Mouse (Mus musculus): ENCODE measurements around the gene Patl2. TPM values are rescaled to one million over a fixed set of nuclear protein-coding genes. Genes with fewer than 3 reads are reported as not detected.

The Patl2 gene
- polyA plus RNA-seq, 1 experiment = not detected

GRCm38 (mm10) chr2:122180051-122180822 lies 5.8 kb downstream of the Patl2 start:
- no peak overlapping the region for H3K27ac ChIP-seq (ENCODE audit: insufficient read depth, low read depth, low read length)
- H3K4me1 ChIP-seq (ENCODE audit: control insufficient read depth, insufficient read depth, insufficient read length, low read length) = no peaks in the 10 kb centered on the region
- TF ChIP-seq POLR2A (IDR thresholded peaks at IDR 0.05; ENCODE audit: low read depth, low read length) (no peak), CTCF (IDR thresholded peaks at IDR 0.05; ENCODE audit: extremely low read depth, insufficient read length, insufficient replicate concordance, low read depth, low read length) (no peak)
- H3K27me3 ChIP-seq (ENCODE audit: control insufficient read depth, insufficient read depth, low read length) = no peaks in the 10 kb centered on the region
- no peak overlapping the region for H3K4me3 ChIP-seq (ENCODE audit: low read depth, low read length)
- WGBS = 77% methylated on average over 8 of the region's 8 CpGs
- no peaks in the 10 kb centered on the region for H3K36me3 ChIP-seq (ENCODE audit: control insufficient read depth, insufficient read depth, low read length)

- WGBS = 92% methylated on average over 2 of the region's 2 CpGs
- H3K27ac ChIP-seq (ENCODE audit: insufficient read depth, low read depth, low read length) = no peak overlapping the region
- H3K4me3 ChIP-seq (ENCODE audit: low read depth, low read length) = no peak overlapping the region
- no peak for TF ChIP-seq CTCF (IDR thresholded peaks at IDR 0.05; ENCODE audit: extremely low read depth, insufficient read length, insufficient replicate concordance, low read depth, low read length)
- no peak for TF ChIP-seq POLR2A (IDR thresholded peaks at IDR 0.05; ENCODE audit: low read depth, low read length)
- no peaks in the 10 kb centered on the region for H3K27me3 ChIP-seq (ENCODE audit: control insufficient read depth, insufficient read depth, low read length)
- H3K4me1 ChIP-seq (ENCODE audit: control insufficient read depth, insufficient read depth, insufficient read length, low read length) = no peaks in the 10 kb centered on the region
- H3K36me3 ChIP-seq (ENCODE audit: control insufficient read depth, insufficient read depth, low read length) = no peaks in the 10 kb centered on the region
Observed at GRCm38 (mm10) chr2:122172188-122172587, 13.8 kb downstream of the Patl2 start.

- no peak for TF ChIP-seq POLR2A (IDR thresholded peaks at IDR 0.05; ENCODE audit: low read depth, low read length)
- no peak for TF ChIP-seq CTCF (IDR thresholded peaks at IDR 0.05; ENCODE audit: extremely low read depth, insufficient read length, insufficient replicate concordance, low read depth, low read length)
- Histone ChIP-seq H3K4me1 (ENCODE audit: control insufficient read depth, insufficient read depth, insufficient read length, low read length) (0 out of 2 replicates have a peak, but pooled peaks cover under 1% of the 10 kb centered on the region), H3K4me3 (ENCODE audit: low read depth, low read length) (no peak overlapping the region), H3K27ac (ENCODE audit: insufficient read depth, low read depth, low read length) (no peak overlapping the region), H3K36me3 (ENCODE audit: control insufficient read depth, insufficient read depth, low read length) (no peaks in the 10 kb centered on the region), H3K27me3 (ENCODE audit: control insufficient read depth, insufficient read depth, low read length) (no peaks in the 10 kb centered on the region)
- 75% methylated on average over 6 of the region's 6 CpGs for WGBS
Observed at GRCm38 (mm10) chr2:122171292-122171691, 14.7 kb downstream of the Patl2 start.

GRCm38 (mm10) chr2:122164293-122164692 lies 21.7 kb downstream of the Patl2 start:
- 21% methylated on average over 11 of the region's 11 CpGs for WGBS
- Histone ChIP-seq H3K4me1 (ENCODE audit: control insufficient read depth, insufficient read depth, insufficient read length, low read length) (peaks cover 4% of the 10 kb centered on the region; the same call in 1 of the 2 replicates), H3K4me3 (ENCODE audit: low read depth, low read length) (peak overlapping the region; percentile 48), H3K27ac (ENCODE audit: insufficient read depth, low read depth, low read length) (peak overlapping the region; percentile 6; the same call in 1 of the 2 replicates), H3K36me3 (ENCODE audit: control insufficient read depth, insufficient read depth, low read length) (no peaks in the 10 kb centered on the region), H3K27me3 (ENCODE audit: control insufficient read depth, insufficient read depth, low read length) (no peaks in the 10 kb centered on the region)
- TF ChIP-seq POLR2A (IDR thresholded peaks at IDR 0.05; ENCODE audit: low read depth, low read length) = no peak
- no peak for TF ChIP-seq CTCF (IDR thresholded peaks at IDR 0.05; ENCODE audit: extremely low read depth, insufficient read length, insufficient replicate concordance, low read depth, low read length)

GRCm38 (mm10) chr2:122163430-122164195 lies 22.4 kb downstream of the Patl2 start:
- Histone ChIP-seq H3K4me1 (ENCODE audit: control insufficient read depth, insufficient read depth, insufficient read length, low read length) (peaks cover 4% of the 10 kb centered on the region; the same call in 1 of the 2 replicates), H3K27ac (ENCODE audit: insufficient read depth, low read depth, low read length) (peak overlapping the region; percentile 6; the same call in 1 of the 2 replicates), H3K4me3 (ENCODE audit: low read depth, low read length) (peak overlapping the region; percentile 48), H3K36me3 (ENCODE audit: control insufficient read depth, insufficient read depth, low read length) (no peaks in the 10 kb centered on the region), H3K27me3 (ENCODE audit: control insufficient read depth, insufficient read depth, low read length) (no peaks in the 10 kb centered on the region)
- 65% methylated on average over 13 of the region's 13 CpGs for WGBS
- no peak for TF ChIP-seq CTCF (IDR thresholded peaks at IDR 0.05; ENCODE audit: extremely low read depth, insufficient read length, insufficient replicate concordance, low read depth, low read length)
- no peak for TF ChIP-seq POLR2A (IDR thresholded peaks at IDR 0.05; ENCODE audit: low read depth, low read length)

- Histone ChIP-seq H3K27ac (ENCODE audit: insufficient read depth, low read depth, low read length) (no peak overlapping the region), H3K4me3 (ENCODE audit: low read depth, low read length) (no peak overlapping the region), H3K27me3 (ENCODE audit: control insufficient read depth, insufficient read depth, low read length) (no peaks in the 10 kb centered on the region), H3K4me1 (ENCODE audit: control insufficient read depth, insufficient read depth, insufficient read length, low read length) (peaks cover 4% of the 10 kb centered on the region; the same call in 1 of the 2 replicates), H3K36me3 (ENCODE audit: control insufficient read depth, insufficient read depth, low read length) (no peaks in the 10 kb centered on the region)
- TF ChIP-seq POLR2A (IDR thresholded peaks at IDR 0.05; ENCODE audit: low read depth, low read length) (no peak), CTCF (IDR thresholded peaks at IDR 0.05; ENCODE audit: extremely low read depth, insufficient read length, insufficient replicate concordance, low read depth, low read length) (no peak)
- WGBS = 85% methylated on average over 2 of the region's 2 CpGs
Observed at GRCm38 (mm10) chr2:122162529-122162928, 23.5 kb downstream of the Patl2 start.

GRCm38 (mm10) chr2:122161542-122161941 lies 24.4 kb downstream of the Patl2 start:
- TF ChIP-seq POLR2A (IDR thresholded peaks at IDR 0.05; ENCODE audit: low read depth, low read length) = no peak
- no peak for TF ChIP-seq CTCF (IDR thresholded peaks at IDR 0.05; ENCODE audit: extremely low read depth, insufficient read length, insufficient replicate concordance, low read depth, low read length)
- 67% methylated on average over 4 of the region's 4 CpGs for WGBS
- no peaks in the 10 kb centered on the region for H3K27me3 ChIP-seq (ENCODE audit: control insufficient read depth, insufficient read depth, low read length)
- H3K27ac ChIP-seq (ENCODE audit: insufficient read depth, low read depth, low read length) = no peak overlapping the region
- H3K4me1 ChIP-seq (ENCODE audit: control insufficient read depth, insufficient read depth, insufficient read length, low read length) = peaks cover 4% of the 10 kb centered on the region; the same call in 1 of the 2 replicates
- no peaks in the 10 kb centered on the region for H3K36me3 ChIP-seq (ENCODE audit: control insufficient read depth, insufficient read depth, low read length)
- no peak overlapping the region for H3K4me3 ChIP-seq (ENCODE audit: low read depth, low read length)

Measured in small intestine, adult 2 months (tissue).